ENCODE assay signal across 9 mouse cellular contexts in genomic region chr5:146232816-146233215, GRCm38 (mm10). TPM values are rescaled to one million over a fixed set of nuclear protein-coding genes. Genes with fewer than 3 reads are reported as not detected.
A peak's percentile ranks its signal among the peaks of the same experiment; 100 is the strongest.
DNase-seq lines count a peak whose midpoint lies in the region; ATAC-seq and TF ChIP-seq lines count a peak whose summit lies in the region.
"Had no signal": no experiment of that assay in that cellular context is flagged by ENCODE, and none has a peak within 500 bp of the region (broad histone marks: within the 10 kb centered on the region; RNA-seq: fewer than 3 reads in every experiment).

No protein-coding gene starts in this region.

- peak overlapping the region; percentile 73 for H3K4me2 ChIP-seq in forebrain, postnatal 0 days (ENCODE audit: low read depth)
- peak overlapping the region; percentile 82 for H3K4me2 ChIP-seq in liver, embryonic 15.5 days

- no peaks in the 10 kb centered on the region for H3K36me3 ChIP-seq in forebrain, postnatal 0 days (ENCODE audit: insufficient read depth)
- peaks cover 28% of the 10 kb centered on the region for H3K36me3 ChIP-seq in liver, embryonic 15.5 days (replicated peaks)

- no peaks in the 10 kb centered on the region for H3K9me3 ChIP-seq in forebrain, postnatal 0 days (ENCODE audit: low read length)
- H3K9me3 ChIP-seq in liver, embryonic 15.5 days (replicated peaks): no peaks in the 10 kb centered on the region

- H3K9ac ChIP-seq in forebrain, postnatal 0 days: peak overlapping the region; percentile 79; the same call in 1 of the 2 replicates
- H3K9ac ChIP-seq in liver, embryonic 15.5 days: peak overlapping the region; percentile 95

- 0 out of 2 replicates have a peak, but pooled peaks cover 5% of the 10 kb centered on the region for H3K4me1 ChIP-seq in forebrain, postnatal 0 days (ENCODE audit: insufficient read depth)
- H3K4me1 ChIP-seq in liver, embryonic 15.5 days (replicated peaks): peaks cover 61% of the 10 kb centered on the region

- no peak for ATAC-seq in forebrain, postnatal 0 days
- no peak for ATAC-seq in liver, embryonic 15.5 days (ENCODE audit: insufficient read depth)
- no peak for ATAC-seq in megakaryocyte progenitor cell, adult 5-6 weeks (replicated peaks; ENCODE audit: poor library complexity)

- WGBS in forebrain, postnatal 0 days: 32% methylated on average over 11 of the region's 11 CpGs
- 42% methylated on average over 11 of the region's 11 CpGs for WGBS in liver, embryonic 15.5 days (ENCODE audit: insufficient replicate concordance)

- no peak for TF ChIP-seq CTCF in gastrocnemius, adult 2 months (IDR thresholded peaks at IDR 0.05)
- no peak for TF ChIP-seq CTCF in forebrain, postnatal 0 days (IDR thresholded peaks at IDR 0.05; ENCODE audit: low read depth)

- H3K27me3 ChIP-seq in forebrain, postnatal 0 days (ENCODE audit: insufficient read depth, low read length): no peaks in the 10 kb centered on the region
- H3K27me3 ChIP-seq in liver, embryonic 15.5 days: no peaks in the 10 kb centered on the region

- intact Hi-C loops in gastrocnemius, adult 2 months (cut with DNase I): no loop called here

- DNase-seq in gastrocnemius, adult 2 months: no peak
- no peak for DNase-seq in gastrocnemius, adult 18-20 months (ENCODE audit: low spot score)
- DNase-seq in A20 (ENCODE audit: low read depth, low spot score): peak; percentile 34
- no peak for DNase-seq in forebrain, postnatal 0 days
- no peak for DNase-seq in spleen, postnatal 4 days (ENCODE audit: low spot score in 2 of 2)
- DNase-seq in layer of hippocampus, adult 8-10 months (ENCODE audit: low spot score in 2 of 2): no peak

- peak overlapping the region; percentile 89 for H3K4me3 ChIP-seq in gastrocnemius, adult 2 months
- peak overlapping the region; percentile 78 for H3K4me3 ChIP-seq in forebrain, postnatal 0 days (ENCODE audit: low read depth, low read length)
- peak overlapping the region; percentile 92 for H3K4me3 ChIP-seq in liver, embryonic 15.5 days (replicated peaks)

- H3K27ac ChIP-seq in gastrocnemius, adult 2 months: peak overlapping the region; percentile 98
- H3K27ac ChIP-seq in forebrain, postnatal 0 days (ENCODE audit: low read depth, low read length): no peak overlapping the region
- peak overlapping the region; percentile 97 for H3K27ac ChIP-seq in liver, embryonic 15.5 days (replicated peaks)

RNA-seq across cellular contexts. Expression of gene Cdk8, which starts 1.8 kb away (rescaled TPM):
- 10 to 100 TPM; 16.8 to 17.6 TPM for total RNA-seq in gastrocnemius, adult 2 months (2021)
- total RNA-seq in gastrocnemius, adult 18-20 months (2021): 10 to 100 TPM; 14.9 to 17.5 TPM
- 44.6 and 48.8 TPM in 2 replicates for total RNA-seq in forebrain, postnatal 0 days (2014; rRNA removed)
- polyA plus RNA-seq in forebrain, postnatal 0 days (2015; fragmentation: Nextera tagmentation; extraction: Ambion mirVana): 9.7 and 13.1 TPM in 2 replicates
- polyA plus RNA-seq in liver, embryonic 15.5 days (2015; fragmentation: Nextera tagmentation; extraction: Ambion mirVana): 19.0 and 21.9 TPM in 2 replicates
- total RNA-seq in megakaryocyte progenitor cell, adult 5-6 weeks (2015): 53.2 and 55.4 TPM in 2 replicates
- 41.0 and 50.5 TPM in 2 replicates for total RNA-seq in megakaryocyte progenitor cell, adult 5-6 weeks (2017)
- total RNA-seq in layer of hippocampus, adult 8-10 months (2022): 10 to 100 TPM; 37.7 to 47.3 (median 42.7) TPM

RNA-seq across cellular contexts. Expression of gene Rnf6, which starts 11.5 kb away (rescaled TPM):
- total RNA-seq in gastrocnemius, adult 2 months (2021): 10 to 100 TPM; 40.9 to 41.5 TPM
- 10 to 100 TPM; 37.0 to 41.0 TPM for total RNA-seq in gastrocnemius, adult 18-20 months (2021)
- total RNA-seq in forebrain, postnatal 0 days (2014; rRNA removed): 13.7 and 16.5 TPM in 2 replicates
- 16.6 and 22.1 TPM in 2 replicates for polyA plus RNA-seq in forebrain, postnatal 0 days (2015; fragmentation: Nextera tagmentation; extraction: Ambion mirVana)
- 25.2 and 26.2 TPM in 2 replicates for polyA plus RNA-seq in liver, embryonic 15.5 days (2015; fragmentation: Nextera tagmentation; extraction: Ambion mirVana)
- total RNA-seq in megakaryocyte progenitor cell, adult 5-6 weeks (2015): 17.9 and 18.7 TPM in 2 replicates
- 40.3 and 42.0 TPM in 2 replicates for total RNA-seq in megakaryocyte progenitor cell, adult 5-6 weeks (2017)
- total RNA-seq in layer of hippocampus, adult 8-10 months (2022): 10 to 100 TPM; 61.5 to 72.1 (median 64.0) TPM

RNA-seq across cellular contexts. Expression of gene 1700001J03Rik, which starts 47.7 kb away (rescaled TPM):
- 1 to 10 TPM in 1 of 2 experiments, under 1 TPM in 1; 0.79 to 1.4 TPM for total RNA-seq in gastrocnemius, adult 2 months (2021)
- total RNA-seq in gastrocnemius, adult 18-20 months (2021): 1 to 10 TPM; 1.1 to 1.2 TPM
- not detected in 2 replicates for total RNA-seq in forebrain, postnatal 0 days (2014; rRNA removed)
- not detected in 2 replicates for polyA plus RNA-seq in forebrain, postnatal 0 days (2015; fragmentation: Nextera tagmentation; extraction: Ambion mirVana)
- not detected in 2 replicates for polyA plus RNA-seq in liver, embryonic 15.5 days (2015; fragmentation: Nextera tagmentation; extraction: Ambion mirVana)
- total RNA-seq in megakaryocyte progenitor cell, adult 5-6 weeks (2015): 0.51 and 0.79 TPM in 2 replicates
- not detected in 2 replicates for total RNA-seq in megakaryocyte progenitor cell, adult 5-6 weeks (2017)
- total RNA-seq in layer of hippocampus, adult 8-10 months (2022): 1 to 10 TPM; 1.6 to 3.8 (median 2.2) TPM
- total RNA-seq: hematopoietic stem cell, adult 5-6 weeks had no signal
